Mouse (Mus musculus): ENCODE data around the gene Vmn2r85. TPM values are rescaled to one million over a fixed set of nuclear protein-coding genes. Genes with fewer than 3 reads are reported as not detected.

Vmn2r85 gene
- polyA plus RNA-seq, 1 experiment: not detected

GRCm38 (mm10) chr10:130394232-130394631, 35.3 kb downstream of the Vmn2r85 start, which contains the start of gene Vmn2r84:
Vmn2r84 (minus strand) TSS chr10:130394332.
- DNase-seq: no peak
- TF ChIP-seq CTCF (conservative IDR thresholded peaks at IDR 0.05; ENCODE audit: insufficient read depth, insufficient read length, low read depth, low read length): no peak
- no peak for TF ChIP-seq POLR2A (IDR thresholded peaks at IDR 0.05; ENCODE audit: low read depth, low read length)
- Histone ChIP-seq H3K27me3 (replicated peaks; ENCODE audit: control insufficient read depth, insufficient read depth, low read length) (no peaks in the 10 kb centered on the region), H3K36me3 (ENCODE audit: control insufficient read depth, insufficient read depth, low read length) (no peaks in the 10 kb centered on the region), H3K27ac (ENCODE audit: insufficient read depth, low read depth, low read length) (no peak within 1 kb of the TSS), H3K4me1 (ENCODE audit: control insufficient read depth, insufficient read depth, low read length) (no peaks in the 10 kb centered on the region), H3K4me3 (ENCODE audit: insufficient read depth, low read depth, low read length) (no peak within 1 kb of the TSS)

DNA sequence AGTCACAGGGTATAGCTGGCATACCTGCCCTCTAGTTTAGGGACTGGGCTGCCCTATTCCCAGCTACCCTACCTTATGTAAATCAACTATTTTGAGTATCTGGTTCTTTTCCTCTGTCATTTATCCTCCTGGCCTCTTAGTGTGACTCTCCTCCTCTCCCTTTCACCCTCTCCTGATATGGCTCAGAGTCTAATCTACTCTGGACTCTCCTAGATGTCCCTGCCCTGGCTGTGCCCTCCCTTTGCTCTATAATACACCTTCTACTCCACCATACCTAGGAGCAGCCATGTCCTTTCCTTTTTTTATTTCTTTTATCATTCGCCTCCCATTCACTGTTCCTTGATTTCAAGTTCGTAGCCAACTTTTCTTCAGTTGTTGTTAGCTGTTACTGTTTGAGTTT, 54.4 kb downstream of the Vmn2r85 start:
- DNase-seq: no peak
- H3K27ac ChIP-seq (ENCODE audit: insufficient read depth, low read depth, low read length): no peak overlapping the region
- WGBS: 86% methylated on average over 2 of the region's 2 CpGs
- H3K36me3 ChIP-seq (ENCODE audit: control insufficient read depth, insufficient read depth, low read length): no peaks in the 10 kb centered on the region
- no peaks in the 10 kb centered on the region for H3K27me3 ChIP-seq (replicated peaks; ENCODE audit: control insufficient read depth, insufficient read depth, low read length)
- H3K4me3 ChIP-seq (ENCODE audit: insufficient read depth, low read depth, low read length): no peak overlapping the region
- no peaks in the 10 kb centered on the region for H3K4me1 ChIP-seq (ENCODE audit: control insufficient read depth, insufficient read depth, low read length)
- TF ChIP-seq POLR2A (IDR thresholded peaks at IDR 0.05; ENCODE audit: low read depth, low read length): no peak
- no peak for TF ChIP-seq CTCF (conservative IDR thresholded peaks at IDR 0.05; ENCODE audit: insufficient read depth, insufficient read length, low read depth, low read length)

DNA sequence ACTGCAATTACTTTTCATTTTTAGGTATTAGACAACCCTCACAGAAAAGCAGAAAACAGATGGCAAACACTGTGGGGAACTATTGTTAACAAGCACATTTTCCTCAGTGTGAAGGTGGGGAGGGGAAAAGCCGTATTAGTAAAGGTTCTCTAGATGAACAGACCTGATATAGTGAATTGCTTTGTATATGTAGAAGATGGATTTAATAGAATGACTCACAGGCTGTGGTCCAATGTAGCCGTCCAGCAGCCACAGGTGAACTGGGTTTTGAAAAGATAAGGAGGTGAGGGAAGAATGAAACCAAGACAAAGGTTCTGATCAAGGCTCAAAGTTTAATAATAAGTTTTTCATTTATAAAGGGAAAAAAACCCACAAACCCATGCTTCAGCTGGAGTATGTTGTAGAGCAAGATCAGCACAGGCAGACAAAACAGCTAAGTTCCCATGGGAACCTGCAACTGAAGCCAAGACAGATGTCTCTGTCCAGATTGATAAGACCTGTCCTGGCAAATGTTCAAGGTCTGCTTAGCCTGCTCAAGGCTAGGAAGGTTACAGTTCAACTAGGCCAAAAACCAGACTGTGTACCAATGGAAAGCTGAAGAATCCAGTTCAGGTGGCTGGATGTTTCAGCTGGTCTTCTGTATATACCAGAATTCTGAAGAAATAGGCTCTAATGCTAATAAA, 56.9 kb downstream of the Vmn2r85 start:
- 84% methylated on average over 2 of the region's 2 CpGs for WGBS
- no peaks in the 10 kb centered on the region for H3K4me1 ChIP-seq (ENCODE audit: control insufficient read depth, insufficient read depth, low read length)
- H3K27me3 ChIP-seq (replicated peaks; ENCODE audit: control insufficient read depth, insufficient read depth, low read length): no peaks in the 10 kb centered on the region
- H3K4me3 ChIP-seq (ENCODE audit: insufficient read depth, low read depth, low read length): no peak overlapping the region
- H3K27ac ChIP-seq (ENCODE audit: insufficient read depth, low read depth, low read length): no peak overlapping the region
- H3K36me3 ChIP-seq (ENCODE audit: control insufficient read depth, insufficient read depth, low read length): no peaks in the 10 kb centered on the region
- TF ChIP-seq CTCF (conservative IDR thresholded peaks at IDR 0.05; ENCODE audit: insufficient read depth, insufficient read length, low read depth, low read length) (no peak), POLR2A (IDR thresholded peaks at IDR 0.05; ENCODE audit: low read depth, low read length) (no peak)
- DNase-seq: no peak

DNA sequence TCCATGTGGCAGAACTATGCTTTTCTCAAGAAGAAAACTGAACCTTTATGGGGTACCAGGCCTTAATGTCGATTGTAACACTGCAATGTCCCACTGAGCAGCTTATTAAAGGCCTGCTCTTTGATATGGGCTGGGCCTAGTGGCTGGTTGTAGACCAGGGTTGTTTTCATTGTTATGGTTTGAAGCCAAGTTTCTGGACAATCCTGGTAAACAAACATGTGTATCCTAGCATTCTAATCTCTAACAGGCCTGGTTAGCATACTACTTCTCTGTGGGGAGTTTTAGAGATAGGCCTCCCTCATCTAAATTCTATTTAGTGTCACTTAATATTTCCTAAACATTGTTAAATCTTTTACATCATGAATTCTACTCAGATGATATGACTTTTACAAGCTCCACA, 57.9 kb downstream of the Vmn2r85 start:
- Histone ChIP-seq H3K36me3 (ENCODE audit: control insufficient read depth, insufficient read depth, low read length) (no peaks in the 10 kb centered on the region), H3K27me3 (replicated peaks; ENCODE audit: control insufficient read depth, insufficient read depth, low read length) (no peaks in the 10 kb centered on the region), H3K4me3 (ENCODE audit: insufficient read depth, low read depth, low read length) (no peak overlapping the region), H3K27ac (ENCODE audit: insufficient read depth, low read depth, low read length) (no peak overlapping the region), H3K4me1 (ENCODE audit: control insufficient read depth, insufficient read depth, low read length) (no peaks in the 10 kb centered on the region)
- TF ChIP-seq POLR2A (IDR thresholded peaks at IDR 0.05; ENCODE audit: low read depth, low read length) (no peak), CTCF (conservative IDR thresholded peaks at IDR 0.05; ENCODE audit: insufficient read depth, insufficient read length, low read depth, low read length) (no peak)
- WGBS: 52% methylated on average over 1 of the region's 1 CpGs
- no peak for DNase-seq

GRCm38 (mm10) chr10:130370005-130370682, 59.4 kb downstream of the Vmn2r85 start:
- Histone ChIP-seq H3K27me3 (replicated peaks; ENCODE audit: control insufficient read depth, insufficient read depth, low read length) (no peaks in the 10 kb centered on the region), H3K4me1 (ENCODE audit: control insufficient read depth, insufficient read depth, low read length) (no peaks in the 10 kb centered on the region), H3K36me3 (ENCODE audit: control insufficient read depth, insufficient read depth, low read length) (no peaks in the 10 kb centered on the region), H3K27ac (ENCODE audit: insufficient read depth, low read depth, low read length) (no peak overlapping the region), H3K4me3 (ENCODE audit: insufficient read depth, low read depth, low read length) (no peak overlapping the region)
- DNase-seq: no peak
- TF ChIP-seq POLR2A (IDR thresholded peaks at IDR 0.05; ENCODE audit: low read depth, low read length): no peak
- TF ChIP-seq CTCF (conservative IDR thresholded peaks at IDR 0.05; ENCODE audit: insufficient read depth, insufficient read length, low read depth, low read length): no peak
- 84% methylated on average over 2 of the region's 2 CpGs for WGBS

- no peak for DNase-seq
- no peaks in the 10 kb centered on the region for H3K36me3 ChIP-seq (ENCODE audit: control insufficient read depth, insufficient read depth, low read length)
- no peak overlapping the region for H3K27ac ChIP-seq (ENCODE audit: insufficient read depth, low read depth, low read length)
- H3K4me1 ChIP-seq (ENCODE audit: control insufficient read depth, insufficient read depth, low read length): no peaks in the 10 kb centered on the region
- TF ChIP-seq POLR2A (IDR thresholded peaks at IDR 0.05; ENCODE audit: low read depth, low read length) (no peak), CTCF (conservative IDR thresholded peaks at IDR 0.05; ENCODE audit: insufficient read depth, insufficient read length, low read depth, low read length) (no peak)
- H3K4me3 ChIP-seq (ENCODE audit: insufficient read depth, low read depth, low read length): no peak overlapping the region
- H3K27me3 ChIP-seq (replicated peaks; ENCODE audit: control insufficient read depth, insufficient read depth, low read length): no peaks in the 10 kb centered on the region
These were observed 61.1 kb downstream of the Vmn2r85 start for GRCm38 (mm10) chr10:130368384-130368783.

DNA sequence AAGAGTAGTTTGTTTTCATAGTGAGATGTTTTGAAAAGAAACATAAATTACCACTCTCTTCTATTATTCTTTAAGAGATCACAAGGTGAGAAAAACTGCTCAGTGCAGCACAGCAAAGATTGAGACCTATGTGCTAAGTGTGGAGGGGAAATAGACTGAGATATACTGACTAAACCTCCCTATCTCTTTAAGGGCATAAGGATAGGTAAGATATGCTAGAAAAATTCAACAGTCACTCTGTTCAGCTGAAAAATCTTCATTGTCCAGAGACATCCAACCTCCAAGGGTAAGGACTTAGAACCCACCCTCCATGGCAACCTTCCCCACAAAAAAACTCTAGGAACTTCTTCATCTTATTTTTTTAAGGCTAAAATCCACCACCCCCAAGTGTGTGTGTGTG, 64.7 kb downstream of the Vmn2r85 start:
- Histone ChIP-seq H3K36me3 (ENCODE audit: control insufficient read depth, insufficient read depth, low read length) (no peaks in the 10 kb centered on the region), H3K4me1 (ENCODE audit: control insufficient read depth, insufficient read depth, low read length) (no peaks in the 10 kb centered on the region), H3K27me3 (replicated peaks; ENCODE audit: control insufficient read depth, insufficient read depth, low read length) (no peaks in the 10 kb centered on the region), H3K4me3 (ENCODE audit: insufficient read depth, low read depth, low read length) (no peak overlapping the region), H3K27ac (ENCODE audit: insufficient read depth, low read depth, low read length) (no peak overlapping the region)
- TF ChIP-seq CTCF (conservative IDR thresholded peaks at IDR 0.05; ENCODE audit: insufficient read depth, insufficient read length, low read depth, low read length) (no peak), POLR2A (IDR thresholded peaks at IDR 0.05; ENCODE audit: low read depth, low read length) (no peak)
- DNase-seq: no peak

Other genes starting within 250 kb of the Vmn2r85 start
- gene Olfr826, start 245.5 kb downstream of the Vmn2r85 start, polyA plus RNA-seq (2012; rRNA removed): not detected in 2 replicates
- not detected in 2 replicates for gene Olfr827, start 215.3 kb downstream of the Vmn2r85 start, polyA plus RNA-seq (2012; rRNA removed)
- not detected in 2 replicates for gene Neurod4, start 149.5 kb downstream of the Vmn2r85 start, polyA plus RNA-seq (2012; rRNA removed)
- gene Tespa1, start 106.8 kb downstream of the Vmn2r85 start, polyA plus RNA-seq (2012; rRNA removed): 0.72 TPM in 1 of 2 replicates, not detected in the other
- not detected in 2 replicates for gene Vmn2r84, start 35.4 kb downstream of the Vmn2r85 start, polyA plus RNA-seq (2012; rRNA removed)
- gene Vmn2r86, start 26.3 kb upstream of the Vmn2r85 start, polyA plus RNA-seq (2012; rRNA removed): not detected in 2 replicates
- not detected in 2 replicates for gene Vmn2r87, start 67.7 kb upstream of the Vmn2r85 start, polyA plus RNA-seq (2012; rRNA removed)